Mouse (Mus musculus): ENCODE results near the gene Tsc22d2.

Tsc22d2 gene

DNA sequence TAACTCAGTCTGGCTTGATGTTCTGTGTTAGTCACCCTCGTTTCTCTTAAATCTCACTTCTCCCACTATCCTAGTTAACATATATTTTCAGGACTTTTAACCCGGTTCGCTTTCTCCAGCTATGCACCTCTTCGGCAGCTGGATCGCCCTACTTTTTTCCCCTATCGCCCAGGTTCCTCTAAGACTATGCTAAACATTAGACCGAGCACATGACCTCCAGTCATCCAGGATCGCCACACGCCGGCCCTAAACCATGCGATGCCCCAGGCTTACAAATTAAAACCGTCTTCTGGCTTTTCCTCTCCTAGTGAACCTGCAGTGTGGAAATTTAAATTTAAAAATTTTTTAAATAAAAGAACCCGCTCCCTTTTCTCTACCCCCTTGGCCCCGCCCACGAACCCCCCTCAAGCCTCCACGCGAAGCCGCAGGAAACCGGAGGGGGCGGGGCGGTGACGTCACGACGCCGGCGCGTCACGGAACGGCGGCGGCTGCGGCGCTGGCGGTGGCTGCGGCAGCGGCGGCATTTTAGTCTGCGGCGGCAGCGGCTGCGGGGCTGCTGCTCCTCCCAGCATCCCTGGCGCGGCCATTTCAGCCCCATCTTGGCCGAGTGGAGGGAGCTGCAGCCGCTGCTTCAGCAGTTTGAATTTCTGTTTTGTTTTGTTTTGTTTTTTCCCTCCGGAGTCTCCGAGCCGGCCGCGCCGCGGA is at the start of gene Tsc22d2:
Gene Tsc22d2 (plus strand): TSS at position 482 of the 705 bp plus-strand sequence.
- peak; percentile 92 for DNase-seq

DNA sequence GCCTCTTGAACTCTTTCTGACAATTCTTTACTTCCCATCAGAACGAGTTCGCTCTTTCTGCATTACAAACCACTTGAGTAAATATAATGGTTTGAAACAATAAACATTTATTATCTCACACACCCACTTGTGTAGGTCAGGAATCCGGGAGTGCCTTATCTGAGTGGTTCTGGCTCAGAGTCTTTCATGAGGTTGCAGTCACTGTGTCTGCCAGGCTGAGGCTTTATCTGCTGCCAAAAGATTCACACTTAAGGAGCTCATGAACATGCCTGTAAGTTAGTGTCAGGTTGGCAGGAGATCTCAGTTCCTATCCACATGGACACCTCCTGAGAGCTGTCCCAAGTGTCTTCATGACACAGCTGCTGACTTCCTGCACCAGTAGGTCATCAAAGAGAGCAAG is 47.8 kb upstream of the Tsc22d2 start:
- no peak for DNase-seq

DNA sequence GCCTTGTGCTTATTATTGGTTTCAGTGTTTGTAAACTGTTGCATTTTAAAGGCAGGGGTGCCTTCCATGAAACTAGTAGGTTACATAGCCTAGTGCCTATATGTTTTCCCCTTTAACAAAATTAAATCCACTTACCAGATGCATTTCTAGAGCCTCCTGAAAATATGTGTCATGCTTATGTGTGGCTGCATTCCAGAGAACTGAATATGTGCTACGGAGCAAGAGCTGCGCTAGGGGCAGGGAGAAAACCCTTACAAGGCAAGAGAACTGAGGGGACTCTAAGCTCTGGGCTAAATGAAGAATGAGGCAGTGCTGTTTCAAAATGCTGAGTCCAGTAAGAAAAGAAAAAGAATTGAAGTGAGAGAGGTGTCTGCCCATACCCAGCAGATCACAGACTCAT is 43.7 kb upstream of the Tsc22d2 start:
- DNase-seq = no peak

DNA sequence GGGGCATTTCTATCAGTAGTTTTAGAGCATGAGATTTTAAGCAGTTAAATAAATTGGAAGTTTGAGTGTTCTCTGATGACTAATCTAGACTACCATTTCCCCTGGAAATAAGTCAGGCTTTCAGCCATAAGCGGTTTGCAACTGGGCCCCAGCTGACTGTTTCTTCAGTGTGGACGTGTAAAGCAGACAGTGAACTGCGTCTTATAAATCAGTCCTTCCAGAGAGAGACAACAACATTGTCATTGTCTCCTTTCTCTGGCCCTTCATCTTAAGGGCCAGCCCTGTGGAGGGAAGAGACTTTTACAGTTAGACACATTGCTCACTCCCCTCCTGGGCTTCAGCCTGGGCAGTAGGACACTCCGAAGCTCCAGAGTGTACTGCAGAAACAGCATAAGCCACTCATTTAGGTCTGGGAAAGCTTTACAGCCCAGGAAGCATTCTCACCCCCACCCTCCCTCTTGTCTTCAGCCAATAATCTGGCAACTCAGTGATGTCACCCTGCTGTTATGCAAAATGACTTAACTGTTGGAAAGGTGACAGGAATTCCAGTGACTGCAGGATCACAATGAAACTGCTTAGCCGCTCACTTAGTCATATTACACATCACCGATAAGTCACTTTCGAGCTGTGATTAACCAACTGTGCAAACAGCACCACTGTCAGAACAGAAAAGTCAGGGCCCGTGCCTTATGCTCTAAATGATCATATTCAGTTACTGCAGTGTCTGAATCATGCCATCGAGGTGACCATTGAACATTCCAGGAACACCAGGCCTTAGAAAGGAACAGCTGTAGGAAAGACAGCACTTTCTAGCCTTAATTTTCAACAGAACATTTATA is 42.2 kb upstream of the Tsc22d2 start:
- DNase-seq = peak; percentile 75

DNA sequence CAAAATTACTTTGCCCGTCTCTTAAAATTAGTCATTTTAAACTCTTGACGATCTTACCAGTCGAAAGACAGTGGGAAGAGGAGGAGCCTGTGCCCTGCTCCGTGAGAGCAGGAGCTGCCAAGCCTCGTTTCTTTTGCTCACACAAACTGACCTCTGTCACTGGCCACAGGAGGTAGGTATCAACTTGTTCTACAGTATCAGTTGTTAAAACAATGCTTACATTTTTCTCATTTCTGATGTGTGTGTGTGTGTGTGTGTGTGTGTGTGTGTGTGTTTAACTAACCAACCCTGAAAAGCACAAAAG is 41.7 kb upstream of the Tsc22d2 start:
- no peak for DNase-seq

DNA sequence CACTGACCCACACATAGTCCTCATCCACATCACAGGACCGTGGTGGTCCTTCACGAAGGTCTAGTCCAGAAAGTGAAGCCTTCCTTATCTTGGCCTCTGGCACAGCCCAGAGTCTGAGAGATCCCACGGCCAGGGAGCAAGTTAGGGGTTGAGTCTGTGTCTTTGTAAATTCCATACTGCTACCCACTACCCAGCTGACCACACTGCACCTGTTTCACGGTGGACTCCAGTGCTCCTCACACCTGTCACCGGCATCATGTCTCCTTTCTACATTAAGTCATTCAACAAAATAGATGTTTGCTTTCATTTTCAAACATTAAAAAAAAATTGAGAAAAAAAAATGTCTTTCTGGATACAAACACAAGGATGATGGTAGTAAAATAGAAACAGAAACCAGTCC is 40.2 kb upstream of the Tsc22d2 start:
- no peak for DNase-seq

DNA sequence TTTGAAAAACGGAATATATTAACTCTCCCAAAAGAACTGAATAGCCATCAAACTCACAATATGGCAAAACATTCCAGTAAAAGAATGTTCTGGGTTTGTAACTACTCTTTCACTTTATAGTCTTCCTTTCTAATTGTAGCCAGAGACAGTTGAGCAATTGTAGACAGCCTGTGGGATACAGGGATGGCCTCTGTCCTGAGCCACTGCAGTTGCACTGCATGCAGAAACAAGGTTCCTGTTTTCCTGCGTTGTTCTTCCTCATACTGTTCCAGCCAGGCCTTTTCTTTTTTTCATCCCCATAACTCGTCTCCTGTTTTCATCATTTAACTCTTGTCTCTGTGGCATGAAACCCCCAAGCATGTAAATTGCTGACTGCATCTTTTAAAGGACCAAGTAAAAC is 37.8 kb upstream of the Tsc22d2 start:
- DNase-seq = no peak

DNA sequence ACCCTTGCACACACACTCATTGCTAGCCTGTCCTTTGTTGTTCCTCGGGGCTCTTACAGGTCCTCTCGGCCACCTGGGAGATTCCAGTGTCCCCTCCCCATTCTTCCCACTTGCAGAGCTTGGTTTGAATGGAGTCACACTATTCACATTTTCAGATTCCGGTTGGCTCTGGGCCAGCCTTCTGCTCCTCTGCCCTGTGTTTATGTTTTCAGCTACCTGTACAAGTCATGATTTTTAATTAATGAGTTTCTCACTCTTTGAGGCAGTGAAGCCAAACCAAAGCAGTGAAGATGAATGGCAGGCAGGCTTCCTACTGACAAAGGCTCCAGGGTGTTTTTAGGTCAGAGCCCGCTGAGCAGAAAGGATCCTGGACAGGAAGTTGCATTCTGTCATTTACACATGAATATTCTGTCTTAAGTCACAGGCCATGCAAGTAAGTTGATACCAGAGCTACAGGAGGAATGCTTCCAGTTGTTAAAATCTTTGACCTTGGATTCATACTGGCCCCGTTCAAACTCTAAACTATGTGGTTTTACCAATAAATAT is 36.9 kb upstream of the Tsc22d2 start:
- no peak for DNase-seq

DNA sequence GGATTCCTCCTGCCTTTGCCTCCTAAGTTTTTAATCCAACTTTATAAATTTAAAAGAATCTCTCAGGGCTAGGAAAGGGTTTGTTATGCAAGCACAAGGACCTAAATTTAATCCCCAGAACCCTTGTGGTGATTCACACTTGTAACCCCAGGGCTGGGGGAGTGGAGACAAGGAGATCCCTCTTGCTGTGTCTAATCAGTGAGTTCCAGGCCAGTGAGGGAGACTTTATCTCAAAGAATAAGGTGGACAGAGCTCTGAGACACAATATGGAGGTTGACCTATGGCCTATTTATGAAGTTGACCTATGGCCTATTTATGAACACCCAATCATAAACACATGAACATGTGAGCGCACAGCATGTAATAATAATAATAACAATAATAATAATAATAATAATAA is 31.8 kb upstream of the Tsc22d2 start:
- DNase-seq = no peak

DNA sequence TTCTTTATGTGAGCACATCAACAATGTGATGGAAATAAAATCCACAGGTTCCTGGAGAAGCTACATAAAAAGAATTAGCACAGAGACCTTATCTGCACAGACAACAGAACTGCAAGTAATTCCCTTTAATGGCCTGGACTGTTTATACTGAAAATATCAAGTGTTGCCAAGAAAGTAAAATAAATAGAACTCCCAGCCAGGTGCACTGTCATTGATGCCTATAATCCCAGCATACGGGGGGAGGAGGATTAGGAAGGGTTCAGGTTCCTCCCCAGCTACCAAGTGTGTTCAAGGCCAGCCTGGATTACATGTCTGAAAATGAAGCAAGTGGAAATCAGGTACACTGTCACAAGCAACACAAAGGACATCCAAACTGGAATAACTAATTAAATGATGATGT is 29.5 kb upstream of the Tsc22d2 start:
- no peak for DNase-seq

DNA sequence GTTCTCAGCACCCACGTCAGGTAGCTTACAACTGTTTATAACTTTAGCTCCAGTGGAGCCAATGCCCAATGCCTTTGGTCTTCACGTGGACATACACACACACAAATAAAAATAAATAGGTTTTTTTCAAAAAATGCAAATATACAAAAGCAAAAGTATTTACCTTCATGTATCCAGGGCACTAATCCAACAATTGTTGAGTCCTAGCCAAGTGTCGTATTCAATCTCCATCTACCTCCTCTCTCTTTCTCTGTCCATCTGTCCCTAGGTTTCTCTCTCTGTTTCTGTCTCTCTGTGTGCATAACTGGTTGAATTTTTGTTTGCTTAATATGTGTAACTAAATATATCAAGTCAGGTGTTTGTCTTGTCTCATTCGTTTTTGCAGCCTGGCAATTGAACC is 25.8 kb upstream of the Tsc22d2 start:
- DNase-seq = no peak

DNA sequence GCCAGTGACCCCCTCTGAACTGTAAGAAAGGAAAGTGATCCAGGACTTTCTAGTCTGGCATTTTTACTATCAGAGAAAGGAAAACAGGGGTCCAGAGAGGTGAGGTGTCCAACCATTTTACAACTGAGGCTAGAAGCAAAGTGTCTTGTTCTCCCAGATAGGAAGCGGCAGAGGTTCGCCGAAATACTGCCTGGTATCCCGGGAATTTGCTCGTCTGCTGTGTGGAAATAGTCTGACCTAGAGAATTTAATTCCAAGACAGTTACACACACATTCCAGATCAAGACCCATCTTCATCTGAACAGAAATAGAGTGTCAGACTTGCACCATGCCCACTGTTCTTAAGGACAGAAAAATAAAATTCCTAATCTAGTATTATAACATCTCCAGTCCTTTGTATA is 16.0 kb upstream of the Tsc22d2 start:
- no peak for DNase-seq

DNA sequence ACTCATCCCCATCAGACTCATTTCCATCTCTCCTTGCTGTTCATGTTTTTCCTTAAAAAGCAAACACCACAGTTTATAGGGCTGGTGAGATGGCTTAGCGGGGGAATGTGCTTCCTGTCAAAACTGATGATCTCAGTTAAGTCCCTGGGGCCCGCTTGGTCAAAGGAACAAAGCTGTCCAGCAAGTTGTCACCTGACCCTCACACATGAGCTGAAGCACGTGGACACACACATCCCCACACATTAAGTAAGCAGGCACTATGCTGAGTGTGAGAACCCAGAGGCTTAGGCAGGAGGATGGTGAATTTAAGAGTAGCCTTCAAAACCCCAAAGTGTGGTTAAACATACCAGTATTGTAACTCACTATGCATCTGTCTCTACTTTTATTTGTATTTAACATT is 14.6 kb upstream of the Tsc22d2 start:
- DNase-seq = no peak

DNA sequence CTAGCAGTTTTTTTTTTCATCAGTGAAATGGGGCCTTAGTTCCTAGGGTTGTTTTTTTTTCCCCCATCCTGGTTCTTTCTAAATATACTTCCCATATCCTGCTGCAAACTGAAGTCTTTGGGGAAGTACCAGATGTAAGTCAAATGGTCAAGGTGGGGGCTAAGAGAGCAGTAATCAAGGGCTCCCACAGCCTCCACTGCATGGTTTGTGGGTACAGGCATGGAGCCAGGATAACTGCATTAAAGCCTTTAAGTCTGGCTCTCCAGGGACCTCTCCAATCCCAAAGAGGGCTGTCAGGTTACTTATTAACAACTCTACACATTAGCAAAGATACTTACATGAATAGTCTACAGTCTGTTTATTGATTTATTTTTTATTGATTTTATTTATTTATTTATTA is 2.8 kb upstream of the Tsc22d2 start:
- DNase-seq = no peak

DNA sequence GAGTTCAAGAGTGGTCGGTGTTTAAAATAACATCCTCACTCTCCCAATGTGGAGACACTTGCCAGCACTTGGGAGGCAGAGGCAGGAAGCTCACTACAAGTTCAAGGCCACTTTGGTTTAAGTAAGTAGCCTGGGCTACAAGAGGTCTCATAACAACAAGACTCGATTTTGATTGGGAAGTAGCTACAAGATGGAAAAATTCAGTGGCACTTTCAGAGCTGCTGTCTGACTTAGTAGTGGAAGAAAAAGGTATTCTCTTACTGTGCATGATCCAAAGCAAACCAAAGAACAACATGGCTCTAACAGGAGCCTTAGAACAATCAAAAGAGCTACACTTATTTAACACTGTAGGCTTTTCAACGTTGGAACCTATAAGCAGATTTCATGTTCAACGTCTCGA is 844 bp upstream of the Tsc22d2 start:
- no peak for DNase-seq

DNA sequence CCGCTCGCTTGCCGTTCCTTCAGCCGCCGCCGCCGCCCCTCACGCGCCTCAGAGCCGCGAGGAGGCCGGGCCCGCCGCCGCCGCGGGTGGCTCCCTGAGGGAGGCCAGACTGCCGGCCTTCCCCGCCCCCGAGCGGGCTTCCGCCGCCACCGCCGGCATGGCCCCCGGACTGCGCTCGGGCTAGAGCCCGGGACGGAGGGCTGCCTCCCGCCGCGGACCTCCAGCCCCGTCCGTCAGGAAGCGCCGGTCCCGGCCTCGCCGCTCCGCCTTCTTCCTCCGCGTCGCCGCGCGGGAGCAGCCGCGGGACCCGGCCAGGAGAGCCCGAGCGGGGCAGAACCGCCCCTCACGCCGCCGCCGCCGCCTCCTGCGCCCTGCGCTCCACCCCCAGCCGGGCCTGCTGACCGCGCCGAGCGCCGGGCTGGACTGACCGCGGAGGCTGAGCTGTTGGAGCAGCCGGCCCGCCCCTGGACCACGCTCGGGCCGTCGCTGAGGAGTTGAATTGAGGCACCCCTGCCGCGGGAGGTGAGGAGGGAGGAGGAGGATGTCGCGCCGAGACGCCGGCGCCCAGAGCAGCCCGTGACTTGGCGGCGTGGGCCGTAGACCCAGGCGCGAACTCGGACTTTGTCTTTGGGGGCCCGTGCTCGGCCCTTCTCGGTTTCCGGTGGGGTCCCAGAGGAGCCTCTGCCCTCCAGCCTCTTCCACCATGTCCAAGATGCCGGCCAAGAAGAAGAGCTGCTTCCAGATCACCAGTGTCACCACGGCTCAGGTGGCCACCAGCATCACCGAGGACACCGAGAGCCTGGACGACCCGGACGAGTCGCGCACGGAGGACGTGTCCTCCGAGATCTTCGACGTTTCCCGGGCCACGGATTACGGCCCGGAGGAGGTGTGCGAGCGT is 720 bp downstream of the Tsc22d2 start:
- peak; percentile 76 for DNase-seq

DNA sequence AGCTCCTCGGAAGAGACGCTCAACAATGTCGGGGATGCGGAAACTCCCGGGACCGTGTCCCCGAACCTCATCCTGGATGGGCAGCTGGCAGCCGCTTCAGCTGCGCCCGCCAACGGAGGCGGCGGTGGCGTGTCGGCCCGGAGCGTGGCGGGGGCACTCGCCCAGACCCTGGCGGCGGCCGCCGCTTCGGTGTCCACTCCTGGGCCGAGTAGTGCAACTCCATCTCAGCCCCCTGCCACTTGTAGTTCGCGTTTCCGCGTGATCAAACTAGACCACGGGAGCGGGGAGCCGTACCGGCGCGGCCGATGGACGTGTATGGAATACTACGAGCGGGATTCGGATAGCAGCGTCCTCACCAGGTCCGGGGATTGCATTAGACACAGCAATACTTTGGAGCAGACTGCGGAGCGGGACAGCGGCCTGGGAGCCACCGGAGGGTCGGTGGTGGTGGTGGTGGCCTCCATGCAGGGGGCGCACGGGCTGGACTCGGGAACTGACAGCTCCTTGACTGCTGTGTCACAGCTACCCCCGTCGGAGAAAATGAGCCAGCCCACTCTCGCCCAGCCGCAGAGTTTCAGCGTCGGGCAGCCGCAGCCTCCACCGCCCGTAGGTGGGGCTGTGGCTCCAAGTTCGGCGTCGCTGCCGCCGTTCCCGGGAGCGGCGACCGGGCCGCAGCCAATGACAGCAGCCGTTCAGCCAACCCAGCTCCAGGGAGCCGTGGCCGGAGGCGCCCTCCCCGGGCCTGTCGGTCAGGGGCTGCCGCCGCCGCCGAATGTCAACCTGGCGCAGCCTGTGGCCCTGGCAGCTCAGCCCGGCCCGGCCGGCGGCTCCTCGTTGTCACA is 1.6 kb downstream of the Tsc22d2 start:
- peak; percentile 66 for DNase-seq

DNA sequence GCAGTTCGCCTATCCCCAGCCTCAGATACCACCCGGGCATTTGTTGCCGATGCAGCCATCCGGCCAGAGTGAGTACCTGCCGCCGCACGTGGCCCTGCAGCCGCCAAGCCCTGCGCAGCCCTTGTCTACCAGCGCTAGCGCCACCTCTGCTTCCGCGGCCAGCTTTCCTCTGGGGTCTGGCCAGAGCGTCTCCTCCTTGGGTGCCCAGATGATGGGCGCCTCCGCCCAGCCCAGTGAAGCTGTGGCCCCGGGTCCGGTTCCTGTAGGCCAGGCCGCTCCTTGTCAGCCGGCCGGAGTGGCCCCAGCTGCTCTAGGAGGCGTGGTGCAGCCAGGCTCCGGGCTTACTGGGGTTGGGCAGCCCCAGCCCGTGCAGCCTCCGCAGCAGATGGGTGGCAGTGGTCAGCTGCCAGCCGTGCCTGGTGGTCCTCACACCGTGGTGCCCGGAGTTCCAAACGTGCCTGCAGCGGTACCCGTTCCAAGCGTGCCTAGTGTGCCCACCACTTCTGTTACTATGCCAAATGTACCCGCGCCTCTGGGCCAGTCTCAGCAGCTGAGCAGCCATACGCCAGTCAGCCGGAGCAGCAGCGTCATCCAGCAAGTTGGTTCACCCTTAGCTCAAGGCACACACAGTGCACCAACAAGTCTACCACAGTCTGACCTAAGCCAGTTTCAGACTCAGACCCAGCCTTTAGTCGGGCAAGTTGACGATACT is 2.4 kb downstream of the Tsc22d2 start:
- DNase-seq = peak; percentile 30

DNA sequence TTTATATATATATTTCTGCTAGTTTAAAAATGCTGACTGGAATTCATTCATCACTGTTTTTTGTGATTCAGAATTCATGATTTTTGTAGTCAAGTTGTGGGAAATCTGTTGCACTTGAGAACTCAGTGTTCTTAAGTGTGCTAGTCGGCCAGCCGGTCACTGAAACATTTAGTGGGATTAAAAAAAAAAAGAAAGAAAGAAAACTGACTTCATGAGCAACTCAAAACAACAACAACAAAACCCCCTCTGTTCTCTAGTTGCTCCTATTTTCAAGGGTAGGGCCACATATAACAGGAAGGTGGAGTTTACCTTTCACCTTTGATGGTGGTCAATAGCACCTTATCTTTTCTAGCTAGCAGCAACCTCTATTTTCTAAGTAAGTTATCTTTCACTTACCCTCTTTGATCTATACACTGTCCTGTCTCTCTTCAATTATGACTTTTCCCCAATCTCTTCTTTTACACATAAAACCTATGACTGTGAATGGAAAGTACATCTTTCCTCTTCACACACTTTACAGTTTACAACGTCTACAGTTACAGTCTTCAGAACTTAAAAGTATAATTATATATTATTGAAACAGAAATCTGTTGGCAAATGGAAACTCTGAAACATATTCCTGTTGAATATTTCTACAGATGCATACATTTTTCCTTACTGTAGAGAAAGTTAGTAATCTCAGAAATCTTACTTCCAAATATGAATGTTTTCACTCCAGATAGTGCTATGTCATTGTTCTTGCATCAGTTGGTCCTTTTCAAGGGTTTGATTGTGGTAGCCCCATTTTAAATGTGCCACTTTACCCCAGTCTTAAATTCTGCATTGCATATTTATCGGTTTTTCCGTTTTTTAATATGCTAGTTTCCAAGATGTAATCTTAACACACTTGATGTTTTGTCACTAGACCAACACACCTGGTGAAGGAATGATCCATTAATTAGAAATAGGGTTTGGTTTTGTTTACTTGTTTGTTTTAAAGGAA is 4.5 kb downstream of the Tsc22d2 start:
- DNase-seq = no peak

DNA sequence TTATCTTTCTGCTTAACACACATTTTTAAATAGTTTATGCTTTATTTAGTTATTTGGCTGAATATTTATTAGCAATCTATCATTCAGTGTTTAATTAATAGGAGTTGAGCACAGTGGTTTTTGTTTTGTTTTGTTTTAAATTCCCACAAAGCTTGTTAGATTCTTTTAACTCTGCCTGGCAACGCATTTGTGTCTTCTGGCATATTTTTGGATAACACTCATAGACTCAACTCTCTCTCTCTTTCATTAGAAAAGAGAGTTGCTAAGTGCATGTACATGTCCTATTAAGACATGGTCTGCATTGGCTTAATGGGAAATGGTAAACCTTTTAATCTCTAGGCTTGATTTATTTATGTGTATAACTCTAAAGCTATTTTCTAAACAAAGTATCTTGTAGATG is 14.3 kb downstream of the Tsc22d2 start:
- no peak for DNase-seq
